Mouse (Mus musculus) kidney, adult 2 months (tissue): Measurements from ENCODE around the gene Tnfrsf9.
"Not testable (repeated sequence)": the region's sequence is repeated elsewhere in the genome, so short reads cannot be mapped to it uniquely, and the experiment has no call there.

Experiments used
- CTCF ChIP-seq: fragments of 200-500 bp; conservative IDR thresholded peaks from 2 replicates; pipeline ENCODE4 v1.5.1; 2011; ENCODE audit warnings: low read depth, mild to moderate bottlenecking, control low read depth, low read length, moderate library complexity, mixed read lengths; ENCODE audit not compliant: insufficient read depth, insufficient read length
- POLR2A ChIP-seq: fragments of 200-500 bp; IDR thresholded peaks from one replicate; pipeline ENCODE4 v1.6.1; 2011; ENCODE audit warnings: low read depth, low read length, control low read depth

- not testable (repeated sequence) for TF ChIP-seq CTCF, POLR2A
Observed at GRCm38 (mm10) chr4:150874416-150874815, 39.9 kb upstream of the Tnfrsf9 start.
